Mouse (Mus musculus) neural tube, embryonic 12.5 days (tissue): Measurements from ENCODE around the gene Aldh2. TPM values are rescaled to one million over a fixed set of nuclear protein-coding genes. Genes with fewer than 3 reads are reported as not detected.
"Not testable (repeated sequence)": the region's sequence is repeated elsewhere in the genome, so short reads cannot be mapped to it uniquely, and the experiment has no call there.

Experiments used
- ATAC-seq: fragments of 200-750 bp; cut with Nextera tagmentation; 2 replicates; pipeline ENCODE4 v1.8.0; 2017; ENCODE audit warnings: low read depth, mild to moderate bottlenecking, moderate TSS enrichment, moderate library complexity; ENCODE audit not compliant: low FRiP score
- H3K27ac ChIP-seq: fragments of 300-500 bp; sonication (generic); 2 replicates; pipeline ENCODE4 v1.5.1; 2016
- H3K27me3 ChIP-seq: fragments of 300-500 bp; sonication (generic); replicated peaks from 2 replicates; pipeline ENCODE4 v1.6.1; 2016; ENCODE audit warnings: mild to moderate bottlenecking
- H3K36me3 ChIP-seq: fragments of 300-500 bp; sonication (generic); 2 replicates; pipeline ENCODE4 v1.6.1; 2016; ENCODE audit warnings: mild to moderate bottlenecking
- H3K4me1 ChIP-seq: fragments of 300-500 bp; sonication (generic); 2 replicates; pipeline ENCODE4 v1.6.1; 2016
- H3K4me2 ChIP-seq: fragments of 300-500 bp; sonication (generic); replicated peaks from 2 replicates; pipeline ENCODE4 v1.6.1; 2016; ENCODE audit warnings: mild to moderate bottlenecking
- H3K4me3 ChIP-seq: fragments of 300-500 bp; sonication (generic); 2 replicates; pipeline ENCODE4 v1.5.1; 2016
- H3K9ac ChIP-seq: fragments of 300-500 bp; sonication (generic); 2 replicates; pipeline ENCODE4 v1.6.1; 2016; ENCODE audit warnings: mild to moderate bottlenecking
- H3K9me3 ChIP-seq: fragments of 300-500 bp; sonication (generic); 2 replicates; pipeline ENCODE4 v1.6.1; 2016; ENCODE audit warnings: mild to moderate bottlenecking
- WGBS: fragments of 180-500 bp; shearing (Covaris S2); methylation state at CpG from one replicate; pipeline ENCODE4 v1.1.7; 2016; 5-methylcytosine and 5-hydroxymethylcytosine counted together
- polyA plus RNA-seq: library from polyadenylated mRNA; unstranded; fragments of >200 nt; fragmentation: Nextera tagmentation; extraction: Ambion mirVana; gene quantifications from 2 replicates; pipeline ENCODE4 v1.2.1, GENCODE M21; 2016

Aldh2 gene
- polyA plus RNA-seq, 1 experiment from 2014 or later: 130 TPM

- Histone ChIP-seq H3K4me2 (no peak overlapping the region), H3K4me3 (no peak overlapping the region), H3K36me3 (peaks cover 30% of the 10 kb centered on the region), H3K4me1 (peaks cover 19% of the 10 kb centered on the region), H3K9me3 (no peaks in the 10 kb centered on the region), H3K27me3 (no peaks in the 10 kb centered on the region), H3K27ac (no peak overlapping the region), H3K9ac (no peak overlapping the region)
- ATAC-seq: no peak
- WGBS: 92% methylated on average over 5 of the region's 5 CpGs
These were observed 53.6 kb downstream of the Aldh2 start for GRCm38 (mm10) chr5:121540066-121540465.

- H3K9me3 ChIP-seq: no peaks in the 10 kb centered on the region
- H3K9ac ChIP-seq: no peak overlapping the region
- H3K27me3 ChIP-seq: no peaks in the 10 kb centered on the region
- H3K4me2 ChIP-seq: no peak overlapping the region
- H3K4me3 ChIP-seq: no peak overlapping the region
- no peaks in the 10 kb centered on the region for H3K4me1 ChIP-seq
- H3K36me3 ChIP-seq: peaks cover 52% of the 10 kb centered on the region
- H3K27ac ChIP-seq: no peak overlapping the region
- no peak for ATAC-seq
- 86% methylated on average over 2 of the region's 2 CpGs for WGBS
These were observed 56.0 kb downstream of the Aldh2 start for GRCm38 (mm10) chr5:121537588-121537987.

DNA sequence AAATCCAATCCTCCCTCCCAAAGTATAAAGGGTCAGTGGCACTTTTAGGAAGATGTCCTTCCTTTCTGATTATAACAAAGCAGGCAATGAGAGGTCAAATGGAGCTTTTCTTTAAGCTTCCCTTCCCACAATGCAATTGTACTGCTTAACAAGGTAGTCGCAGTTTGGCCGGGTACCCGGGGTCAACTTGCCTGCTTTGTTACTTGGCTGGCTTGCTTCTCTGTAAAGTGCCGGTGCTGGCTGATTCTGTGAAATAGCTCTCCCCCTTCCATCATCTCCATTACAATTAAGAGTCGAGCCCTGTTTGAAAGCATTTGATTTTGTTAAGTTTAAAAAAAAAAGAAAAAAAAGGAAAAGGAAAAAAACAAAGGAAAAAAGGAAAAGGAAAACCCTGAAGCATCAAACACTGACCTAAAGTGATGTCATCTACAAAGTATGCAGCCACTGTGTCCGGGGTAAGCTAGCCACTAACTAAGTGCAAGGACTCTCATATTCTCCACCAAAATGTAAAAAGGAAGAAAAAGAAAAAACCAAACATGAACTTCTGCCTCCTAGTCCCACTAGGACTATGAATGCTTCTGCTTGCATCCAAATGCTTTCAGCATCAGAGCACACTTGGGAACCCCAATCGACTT is 56.6 kb downstream of the Aldh2 start:
- no peak for ATAC-seq
- Histone ChIP-seq H3K27me3 (no peaks in the 10 kb centered on the region), H3K27ac (no peak overlapping the region), H3K9ac (no peak overlapping the region), H3K4me1 (no peaks in the 10 kb centered on the region), H3K36me3 (peaks cover 57% of the 10 kb centered on the region), H3K4me2 (no peak overlapping the region), H3K4me3 (no peak overlapping the region), H3K9me3 (no peaks in the 10 kb centered on the region)
- WGBS: 63% methylated on average over 7 of the region's 7 CpGs

GRCm38 (mm10) chr5:121535116-121535515 is 58.5 kb downstream of the Aldh2 start:
- no peak overlapping the region for H3K4me2 ChIP-seq
- no peaks in the 10 kb centered on the region for H3K9me3 ChIP-seq
- no peaks in the 10 kb centered on the region for H3K27me3 ChIP-seq
- ATAC-seq: no peak
- no peak overlapping the region for H3K27ac ChIP-seq
- no peaks in the 10 kb centered on the region for H3K4me1 ChIP-seq
- H3K4me3 ChIP-seq: no peak overlapping the region
- no peak overlapping the region for H3K9ac ChIP-seq
- 95% methylated on average over 3 of the region's 3 CpGs for WGBS
- peaks cover 73% of the 10 kb centered on the region for H3K36me3 ChIP-seq

DNA sequence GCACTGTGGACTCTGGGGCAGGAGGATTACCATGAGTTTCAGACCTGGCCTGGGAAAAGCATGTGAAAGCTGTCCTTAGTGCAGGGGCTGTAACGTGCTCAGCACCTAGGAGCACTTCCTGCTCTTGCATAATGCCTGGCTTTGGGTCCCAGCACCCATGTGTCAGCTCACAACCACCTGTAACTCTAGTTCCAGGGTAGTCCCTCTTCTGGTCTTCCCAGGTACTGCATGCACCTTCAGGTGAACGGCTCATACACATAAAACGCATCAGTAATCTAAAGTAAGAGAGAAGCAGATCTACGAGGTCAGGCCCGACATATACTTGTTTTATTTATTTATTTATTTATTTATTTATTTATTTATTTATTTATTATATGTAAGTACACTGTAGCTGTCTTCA is 59.1 kb downstream of the Aldh2 start:
- WGBS: 96% methylated on average over 5 of the region's 5 CpGs
- no peak overlapping the region for H3K4me2 ChIP-seq
- peaks cover 79% of the 10 kb centered on the region for H3K36me3 ChIP-seq
- no peaks in the 10 kb centered on the region for H3K27me3 ChIP-seq
- no peak overlapping the region for H3K9ac ChIP-seq
- no peak for ATAC-seq
- H3K27ac ChIP-seq: no peak overlapping the region
- H3K4me3 ChIP-seq: no peak overlapping the region
- no peaks in the 10 kb centered on the region for H3K4me1 ChIP-seq
- no peaks in the 10 kb centered on the region for H3K9me3 ChIP-seq

DNA sequence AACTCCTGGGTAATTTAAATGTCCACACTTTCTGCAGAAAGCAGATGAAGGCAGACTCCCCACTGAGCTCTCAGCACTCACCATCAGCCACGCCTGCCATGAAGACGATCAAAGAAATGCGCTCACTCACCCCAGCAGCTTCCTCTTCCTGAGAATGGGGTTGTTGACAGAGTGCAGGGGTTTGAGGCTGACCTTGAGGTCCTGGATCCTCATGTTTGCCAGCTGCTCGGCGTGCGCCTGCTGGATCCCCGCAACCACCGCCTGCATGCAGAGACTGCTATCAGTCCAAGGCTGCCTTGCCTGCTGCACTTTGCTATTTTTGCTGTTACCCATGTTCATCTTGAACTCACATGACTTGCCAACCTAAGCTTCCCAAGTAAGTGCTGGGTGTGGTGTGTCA is 66.7 kb downstream of the Aldh2 start:
- Histone ChIP-seq H3K9ac (no peak overlapping the region), H3K9me3 (no peaks in the 10 kb centered on the region)

DNA sequence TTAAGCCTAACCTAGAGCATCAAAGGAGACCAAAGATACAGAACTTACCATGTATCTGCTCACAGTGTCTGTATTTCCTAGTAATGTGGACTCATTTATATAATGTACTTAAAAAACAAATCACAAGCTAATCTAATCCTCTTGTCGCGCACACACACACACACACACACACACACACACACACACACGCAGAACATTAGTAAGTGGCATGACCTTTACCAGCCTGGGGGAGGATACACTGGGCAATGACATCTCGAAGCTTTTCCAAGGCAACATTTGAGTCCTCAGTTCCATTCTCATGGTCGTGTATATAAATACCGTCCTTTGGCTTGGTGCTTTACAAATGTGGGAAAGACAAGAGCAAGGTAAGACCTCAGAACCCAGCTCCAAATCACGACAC is 67.1 kb downstream of the Aldh2 start:
- Histone ChIP-seq H3K4me1 (no peaks in the 10 kb centered on the region), H3K4me3 (no peak overlapping the region), H3K27me3 (no peaks in the 10 kb centered on the region), H3K27ac (no peak overlapping the region), H3K36me3 (peaks cover 81% of the 10 kb centered on the region), H3K9ac (no peak overlapping the region), H3K4me2 (no peak overlapping the region), H3K9me3 (no peaks in the 10 kb centered on the region)
- no peak for ATAC-seq
- 90% methylated on average over 7 of the region's 7 CpGs for WGBS

More for the DNA sequence above, 66.7 kb downstream of the Aldh2 start:
- H3K4me1 ChIP-seq: no peaks in the 10 kb centered on the region
- no peak overlapping the region for H3K4me2 ChIP-seq
- H3K27me3 ChIP-seq: no peaks in the 10 kb centered on the region
- H3K4me3 ChIP-seq: no peak overlapping the region
- no peak overlapping the region for H3K27ac ChIP-seq
- H3K36me3 ChIP-seq: peaks cover 80% of the 10 kb centered on the region
- WGBS: 81% methylated on average over 8 of the region's 8 CpGs
- no peak for ATAC-seq

DNA sequence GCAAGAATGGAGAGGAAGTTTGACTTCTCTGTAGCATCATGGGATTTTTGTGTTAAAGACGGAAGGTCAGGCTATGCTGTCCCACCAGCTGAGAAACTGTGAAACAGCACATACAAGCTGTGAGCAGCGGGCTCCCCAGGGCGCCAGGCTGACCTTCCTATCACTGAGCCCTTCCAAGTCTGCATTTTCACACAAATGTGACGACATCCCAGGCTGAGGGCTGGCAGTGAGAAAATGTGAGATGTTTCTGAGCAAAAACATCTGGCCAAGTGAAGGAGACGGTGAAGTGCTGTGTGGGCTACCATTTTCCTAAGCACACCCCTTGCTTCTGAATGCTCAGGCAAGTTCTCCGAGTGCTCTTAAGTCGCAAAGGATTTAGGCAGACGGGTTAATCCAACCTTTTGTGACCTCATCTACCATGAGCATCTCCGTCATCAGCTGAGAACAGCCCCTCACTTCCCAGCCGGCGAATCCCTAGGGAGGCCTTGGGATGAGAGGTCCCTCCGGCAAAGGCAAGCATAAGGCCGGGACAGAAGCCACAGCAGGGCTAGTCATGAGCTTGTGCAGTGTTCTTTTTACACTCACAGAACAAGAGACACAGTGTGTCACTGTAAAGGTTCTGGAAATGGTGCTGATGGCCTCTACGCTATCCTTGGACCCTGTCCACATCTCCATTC is 67.7 kb downstream of the Aldh2 start:
- peaks cover 81% of the 10 kb centered on the region for H3K36me3 ChIP-seq

DNA sequence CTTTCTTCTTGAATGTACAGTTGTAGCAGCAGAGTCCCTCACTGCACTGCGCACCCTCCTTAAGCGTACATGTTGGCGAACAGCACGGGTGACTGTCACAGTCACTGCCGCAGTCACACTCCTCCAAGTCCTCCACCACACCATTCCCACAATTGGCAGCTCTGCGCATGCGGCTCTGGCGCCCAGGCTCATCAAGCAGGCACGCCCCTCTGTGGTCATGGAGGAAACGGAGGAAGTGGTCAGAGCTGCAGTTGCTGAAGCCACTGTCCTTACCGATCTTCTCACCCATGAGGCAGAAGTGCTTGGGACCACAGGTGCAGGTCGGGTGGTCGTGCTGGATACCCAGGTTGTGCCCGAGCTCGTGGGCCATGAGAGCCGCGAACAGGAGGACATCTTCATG is 73.9 kb downstream of the Aldh2 start:
- H3K9ac ChIP-seq, H3K4me2 ChIP-seq, H3K9me3 ChIP-seq, ATAC-seq, H3K27me3 ChIP-seq, H3K27ac ChIP-seq, H3K4me1 ChIP-seq, H3K4me3 ChIP-seq: not testable (repeated sequence)
- 94% methylated on average over 11 of the region's 17 CpGs for WGBS
- H3K36me3 ChIP-seq: peaks cover 47% of the 10 kb centered on the region

More for the DNA sequence above, 67.7 kb downstream of the Aldh2 start:
- Histone ChIP-seq H3K9ac (no peak overlapping the region), H3K4me2 (no peak overlapping the region), H3K27ac (no peak overlapping the region), H3K4me3 (no peak overlapping the region), H3K27me3 (no peaks in the 10 kb centered on the region), H3K9me3 (no peaks in the 10 kb centered on the region), H3K4me1 (no peaks in the 10 kb centered on the region)
- 93% methylated on average over 14 of the region's 14 CpGs for WGBS
- ATAC-seq: no peak

GRCm38 (mm10) chr5:121518983-121519382 is 74.6 kb downstream of the Aldh2 start:
- H3K9me3 ChIP-seq: no peaks in the 10 kb centered on the region
- no peak for ATAC-seq
- H3K27me3 ChIP-seq: no peaks in the 10 kb centered on the region
- H3K36me3 ChIP-seq: peaks cover 39% of the 10 kb centered on the region
- no peaks in the 10 kb centered on the region for H3K4me1 ChIP-seq
- H3K4me3 ChIP-seq: no peak overlapping the region
- no peak overlapping the region for H3K27ac ChIP-seq
- no peak overlapping the region for H3K9ac ChIP-seq
- WGBS: 93% methylated on average over 9 of the region's 9 CpGs
- H3K4me2 ChIP-seq: no peak overlapping the region

Other genes starting within 250 kb of the Aldh2 start
- gene Trafd1, start 208.2 kb downstream of the Aldh2 start, polyA plus RNA-seq: 116 and 119 TPM in 2 replicates
- gene Naa25, start 195.9 kb downstream of the Aldh2 start, polyA plus RNA-seq: 49.9 TPM in 2 replicates
- 1.7 and 1.8 TPM in 2 replicates for gene Tmem116, start 141.9 kb downstream of the Aldh2 start, polyA plus RNA-seq
- gene Erp29, start 141.3 kb downstream of the Aldh2 start, polyA plus RNA-seq: 132 and 136 TPM in 2 replicates
- gene Adam1b, start 90.4 kb downstream of the Aldh2 start, polyA plus RNA-seq: 0.15 TPM in 1 of 2 replicates, not detected in the other
- gene Adam1a, start 48.3 kb downstream of the Aldh2 start, polyA plus RNA-seq: 2.9 and 3.0 TPM in 2 replicates
- not detected in 2 replicates for gene Gm42878, start 48.3 kb downstream of the Aldh2 start, polyA plus RNA-seq
- 64.0 and 69.6 TPM in 2 replicates for gene Mapkapk5, start 47.9 kb downstream of the Aldh2 start, polyA plus RNA-seq
- gene Acad12, start 25.1 kb upstream of the Aldh2 start, polyA plus RNA-seq: 1.2 and 1.5 TPM in 2 replicates
- gene Acad10, start 66.7 kb upstream of the Aldh2 start, polyA plus RNA-seq: 1.7 and 2.0 TPM in 2 replicates
- 52.9 and 55.4 TPM in 2 replicates for gene Brap, start 66.7 kb upstream of the Aldh2 start, polyA plus RNA-seq
- gene Atxn2, start 117.5 kb upstream of the Aldh2 start, polyA plus RNA-seq: 107 and 110 TPM in 2 replicates
- 11.3 and 12.9 TPM in 2 replicates for gene Sh2b3, start 243.8 kb upstream of the Aldh2 start, polyA plus RNA-seq